Mouse (Mus musculus): Measurements from ENCODE around the gene Pdlim1. TPM values are rescaled to one million over a fixed set of nuclear protein-coding genes. Genes with fewer than 3 reads are reported as not detected.
"Not testable (repeated sequence)": the region's sequence is repeated elsewhere in the genome, so short reads cannot be mapped to it uniquely, and the experiment has no call there.

The Pdlim1 gene
- total RNA-seq, 2 experiments from 2014 or later = 116 to 150 TPM

DNA sequence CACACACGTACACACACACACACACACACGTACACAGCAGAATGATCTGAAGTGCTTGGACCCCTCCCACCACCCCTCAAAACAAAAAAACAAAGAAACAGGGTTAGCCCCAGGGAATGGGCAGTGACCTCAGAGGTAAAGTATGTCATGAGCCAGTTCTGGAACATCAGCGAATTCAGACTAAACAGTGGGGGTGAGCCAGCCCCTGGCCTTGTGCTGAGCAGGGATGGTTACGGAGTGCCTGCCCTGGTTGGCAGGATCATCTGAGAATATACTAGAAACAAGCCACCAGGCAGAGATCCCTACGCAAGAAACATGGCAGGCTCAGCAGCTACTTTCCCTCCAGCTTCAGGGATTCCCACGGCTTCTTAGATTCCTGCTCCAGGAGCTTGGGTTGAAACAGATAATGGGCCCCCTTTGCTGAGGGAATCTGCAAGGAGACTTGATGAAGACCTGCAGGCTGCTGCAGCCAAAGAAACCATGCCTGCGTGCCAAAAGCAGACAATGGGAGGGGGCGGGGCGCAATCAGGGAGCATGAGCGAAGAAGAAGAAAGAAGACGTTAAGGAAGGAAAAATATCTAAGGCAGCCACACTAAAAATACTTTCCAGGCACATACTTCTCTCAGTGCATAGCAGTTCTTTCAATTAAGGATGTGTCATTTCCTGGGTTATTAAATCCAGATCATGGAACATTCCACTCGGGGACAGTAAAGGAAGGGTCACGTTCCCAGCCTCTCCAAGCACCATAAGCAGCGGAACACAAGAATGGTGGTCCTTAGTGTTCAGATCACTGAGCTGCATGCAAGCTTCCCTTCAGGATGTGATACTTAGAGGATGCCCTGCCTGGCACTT is 30.6 kb downstream of the Pdlim1 start:
- DNase-seq = peak; percentile 52

- no peak for DNase-seq
Measured at GRCm38 (mm10) chr19:40240360-40240759, 31.3 kb downstream of the Pdlim1 start.

GRCm38 (mm10) chr19:40238175-40238850 is 33.3 kb downstream of the Pdlim1 start:
- DNase-seq = no peak

- DNase-seq = no peak
Measured at GRCm38 (mm10) chr19:40232560-40232959, 39.1 kb downstream of the Pdlim1 start.

- DNase-seq = no peak
Measured at GRCm38 (mm10) chr19:40231825-40232541, 39.7 kb downstream of the Pdlim1 start.

DNA sequence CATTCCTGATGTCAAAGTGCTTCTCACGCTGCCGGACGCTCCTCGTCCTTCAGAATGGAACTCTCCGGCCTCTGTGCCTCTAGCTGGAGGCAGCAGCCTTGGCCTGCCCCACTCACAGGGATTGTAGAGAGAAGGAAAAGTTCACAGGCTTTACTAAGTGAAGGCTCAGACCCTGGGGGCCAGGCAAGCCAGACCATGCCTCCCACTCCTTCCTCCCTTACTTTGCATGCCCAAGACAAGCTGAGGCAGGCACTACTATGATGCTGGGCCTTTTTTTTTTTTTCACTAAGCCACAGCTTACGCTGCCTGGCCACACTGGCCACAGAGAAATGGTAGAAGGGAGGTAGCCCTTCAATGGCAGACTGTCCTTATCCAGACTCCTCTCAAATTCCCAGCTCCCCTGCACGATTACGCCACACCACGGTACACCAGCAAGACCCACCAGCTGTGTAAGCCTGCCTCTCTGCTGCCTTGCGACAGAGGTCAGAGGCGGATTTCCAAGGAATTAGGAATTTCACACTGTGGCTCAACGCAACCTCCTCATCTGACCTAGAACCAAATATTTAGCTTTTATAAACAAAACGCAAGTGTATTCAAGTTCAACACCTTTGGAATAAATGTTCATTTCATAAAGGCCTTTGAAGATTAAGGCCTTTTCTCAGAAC is 40.4 kb downstream of the Pdlim1 start:
- no peak for DNase-seq

GRCm38 (mm10) chr19:40226516-40227151 is 45.0 kb downstream of the Pdlim1 start:
- DNase-seq = no peak

GRCm38 (mm10) chr19:40225761-40226110 is 45.9 kb downstream of the Pdlim1 start:
- DNase-seq = no peak

- peak; percentile 23 for DNase-seq
Measured at GRCm38 (mm10) chr19:40225102-40225760, 46.4 kb downstream of the Pdlim1 start.

DNA sequence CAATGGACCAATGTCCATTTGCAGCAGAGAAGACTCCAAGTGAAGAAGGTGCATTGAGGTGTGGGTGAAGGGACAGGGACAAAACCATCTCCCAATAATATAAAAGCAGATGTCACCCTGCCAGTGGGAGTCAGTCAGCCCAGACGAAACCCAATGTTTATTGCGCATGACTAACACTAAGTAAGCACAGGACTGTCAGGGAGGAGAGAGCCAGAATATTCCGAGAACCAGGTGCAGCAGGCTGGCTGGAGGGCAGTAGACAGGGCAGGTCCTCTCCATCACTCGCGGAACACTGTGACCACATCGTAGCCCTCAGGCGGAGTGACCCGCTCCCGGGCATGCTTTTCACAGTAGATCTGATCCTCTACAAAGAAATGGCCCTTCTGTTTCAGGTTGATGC is 49.3 kb downstream of the Pdlim1 start:
- DNase-seq = not testable (repeated sequence)

DNA sequence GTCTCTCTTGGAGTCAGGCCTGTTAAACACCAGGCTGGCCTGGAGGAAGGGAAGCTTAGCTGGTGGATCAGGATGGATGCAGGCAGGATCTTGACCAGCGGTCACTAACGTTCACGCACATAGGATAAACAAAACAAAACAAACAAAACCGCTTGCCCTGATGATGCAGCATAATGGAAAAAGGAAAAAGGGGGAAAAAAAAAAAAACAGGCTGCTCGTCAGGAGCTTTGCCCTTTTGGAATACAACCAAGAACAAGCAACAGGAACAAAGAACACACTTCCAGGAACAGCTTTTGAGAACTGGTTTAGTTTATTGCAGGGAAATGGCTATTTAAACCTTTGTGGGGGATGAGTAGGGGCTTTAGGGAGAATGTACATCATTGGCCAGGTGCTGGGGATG is 50.8 kb downstream of the Pdlim1 start:
- no peak for DNase-seq

- not testable (repeated sequence) for DNase-seq
Measured at GRCm38 (mm10) chr19:40202947-40203346, 68.7 kb downstream of the Pdlim1 start.

DNA sequence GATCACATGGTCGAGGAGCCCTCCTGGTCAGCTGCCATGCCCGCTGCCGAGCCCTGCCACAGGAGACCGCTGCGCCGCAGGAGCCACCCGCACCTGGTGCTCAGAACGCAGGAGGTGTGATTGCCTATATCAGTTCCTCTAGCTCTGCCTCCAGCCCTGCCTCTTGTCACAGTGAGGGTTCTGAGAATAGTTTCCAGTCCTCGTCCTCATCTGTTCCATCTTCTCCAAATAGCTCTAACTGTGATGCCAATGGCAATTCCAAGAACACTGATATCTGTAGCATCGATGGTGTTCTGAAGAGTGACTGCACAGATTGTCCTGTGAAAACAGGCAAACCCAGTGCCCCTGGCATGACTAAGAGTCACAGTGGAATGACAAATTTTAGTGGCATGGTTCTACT is 81.0 kb downstream of the Pdlim1 start:
- DNase-seq = no peak

- DNase-seq = no peak
Measured at GRCm38 (mm10) chr19:40187160-40187559, 84.5 kb downstream of the Pdlim1 start, which contains the start of gene Cyp2c70. Cyp2c70 (minus strand) TSS chr19:40187333.

- DNase-seq = no peak
Measured at GRCm38 (mm10) chr19:40183600-40183999, 88.0 kb downstream of the Pdlim1 start.

DNA sequence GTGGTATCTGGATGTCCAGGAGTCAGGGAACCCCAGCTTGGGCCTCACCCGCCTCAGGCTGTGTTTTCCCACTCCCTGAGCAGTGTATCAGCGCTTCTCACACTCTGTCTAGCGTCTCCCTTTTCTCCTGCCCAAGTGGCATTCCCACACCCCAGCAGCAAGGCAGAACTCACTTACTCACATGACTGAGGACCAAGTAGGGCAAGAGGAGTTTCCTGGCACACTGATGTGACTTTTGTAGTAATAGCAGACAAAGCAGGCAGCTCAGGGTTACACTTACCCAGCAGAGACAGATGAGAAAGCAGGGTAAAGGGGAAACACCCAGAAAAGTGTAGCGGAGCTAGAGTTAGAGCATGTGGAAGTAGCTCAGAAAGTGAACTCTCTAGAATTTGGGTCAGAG is 93.3 kb downstream of the Pdlim1 start:
- no peak for DNase-seq

Other genes starting within 250 kb of the Pdlim1 start
- not detected for gene Cyp2c54, start 198.0 kb downstream of the Pdlim1 start, total RNA-seq (2021)
- gene Cyp2c50, start 182.2 kb downstream of the Pdlim1 start, total RNA-seq (2021) = not detected
- gene Cyp2c70, start 84.5 kb downstream of the Pdlim1 start, total RNA-seq (2021) = not detected
- 100 to 1,000 TPM; 124 to 147 TPM for gene Sorbs1, start 241.9 kb upstream of the Pdlim1 start, total RNA-seq (2021)